Mouse (Mus musculus): ENCODE data around the gene Mamdc2.

Mamdc2 gene

GRCm38 (mm10) chr19:23281911-23282660 is 166.2 kb downstream of the Mamdc2 start:
- DNase-seq (ENCODE audit: low spot score in 2 of 2), result no peak

GRCm38 (mm10) chr19:23274054-23274724 is 174.1 kb downstream of the Mamdc2 start:
- DNase-seq (ENCODE audit: low spot score in 2 of 2), result no peak

DNA sequence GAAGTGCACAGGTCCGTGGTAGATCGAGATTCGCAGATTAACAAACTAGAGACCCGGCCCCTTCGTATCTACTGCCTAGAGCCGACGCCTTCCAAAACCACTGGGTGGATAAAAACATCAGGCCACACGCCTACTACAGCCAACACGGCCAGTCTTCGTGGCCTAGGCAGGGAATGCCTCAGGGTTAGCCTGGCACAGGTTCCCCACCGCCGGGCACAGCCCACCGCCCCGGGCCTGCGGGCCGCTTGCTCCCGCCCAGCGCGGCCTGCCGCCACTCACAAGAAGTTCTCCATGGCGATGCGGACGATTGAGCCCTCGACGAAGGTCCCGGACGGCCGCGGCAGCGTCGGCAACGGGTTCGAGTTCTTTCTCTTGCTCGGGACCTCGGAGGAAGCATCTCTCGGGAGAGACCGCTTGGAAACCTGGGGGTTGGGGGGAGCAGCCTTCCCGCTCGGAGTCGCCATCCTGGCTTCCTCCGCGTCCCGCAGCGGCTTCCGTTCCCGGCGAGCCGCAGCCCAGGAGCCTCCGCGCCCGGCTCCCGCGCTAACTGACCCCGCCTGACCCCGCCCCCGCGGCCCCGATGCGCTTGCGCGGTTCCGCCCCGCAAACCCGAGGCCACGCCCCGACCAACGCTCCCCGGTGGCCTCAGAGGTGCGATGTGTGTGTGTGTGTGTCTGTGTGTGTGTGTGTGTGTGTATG is 174.7 kb downstream of the Mamdc2 start, which contains the start of gene Smc5:
Gene Smc5, minus strand, starts transcription at position 543 of the 699 bp plus-strand sequence.
- DNase-seq (ENCODE audit: low spot score in 2 of 2), result peak; percentile 57 to 87

GRCm38 (mm10) chr19:23256771-23257170 is 191.5 kb downstream of the Mamdc2 start:
- no peak for DNase-seq (ENCODE audit: low spot score in 2 of 2)

Data from left cerebral cortex, adult 9 months (tissue).